Mouse (Mus musculus): Measurements from ENCODE around the gene Defa22.
"Not testable (repeated sequence)": the region's sequence is repeated elsewhere in the genome, so short reads cannot be mapped to it uniquely, and the experiment has no call there.

- not testable (repeated sequence) for TF ChIP-seq CTCF (IDR thresholded peaks at IDR 0.05; ENCODE audit: borderline replicate concordance, insufficient read depth, low read depth, low read length); POLR2A (IDR thresholded peaks at IDR 0.05; ENCODE audit: borderline replicate concordance, insufficient read depth, low read length)
These were observed at the start of gene Defa22 for GRCm38 (mm10) chr8:21161977-21162376.

All from cerebellum, adult 2 months (tissue).